Mouse (Mus musculus): ENCODE results near the gene Bclaf1.

DNA sequence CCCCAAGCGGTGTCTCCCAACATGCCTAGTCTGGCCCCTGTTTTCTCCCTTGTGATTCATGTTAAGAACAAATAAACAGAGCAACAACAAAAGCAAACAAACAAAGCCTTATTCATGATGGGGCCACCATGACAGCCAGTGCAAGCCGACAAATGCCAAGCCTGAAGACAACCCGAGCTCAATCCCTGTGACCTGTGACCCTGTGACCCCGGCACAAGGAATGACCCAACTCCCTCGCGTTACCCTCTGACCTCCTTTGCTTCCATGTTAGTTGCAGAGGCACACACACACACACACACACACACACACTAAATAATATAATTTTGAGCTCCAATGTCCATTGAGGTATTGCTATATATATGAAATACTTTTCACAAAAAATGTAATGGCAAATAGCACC, 24.9 kb upstream of the Bclaf1 start:
- TF ChIP-seq POLR2A (IDR thresholded peaks at IDR 0.05; ENCODE audit: insufficient read depth, low read depth, low read length) (no peak), CTCF (IDR thresholded peaks at IDR 0.05; ENCODE audit: insufficient read depth, low read depth, low read length) (no peak)
